Mouse (Mus musculus) midbrain, embryonic 15.5 days (tissue): ENCODE measurements around the gene Pim3. TPM values are rescaled to one million over a fixed set of nuclear protein-coding genes. Genes with fewer than 3 reads are reported as not detected.

Experiments used
- ATAC-seq: fragments of 200-750 bp; cut with Nextera tagmentation; replicated peaks from 2 replicates; pipeline ENCODE4 v1.8.0; 2017; ENCODE audit warnings: moderate TSS enrichment
- H3K27ac ChIP-seq: fragments of 300-500 bp; sonication (generic); 2 replicates; pipeline ENCODE4 v1.5.1; 2015; ENCODE audit warnings: mild to moderate bottlenecking, inconsistent platforms
- H3K27me3 ChIP-seq: fragments of 300-500 bp; sonication (generic); replicated peaks from 2 replicates; pipeline ENCODE4 v1.6.1; 2015; ENCODE audit warnings: inconsistent platforms
- H3K36me3 ChIP-seq: fragments of 300-500 bp; sonication (generic); replicated peaks from 2 replicates; pipeline ENCODE4 v1.6.1; 2015; ENCODE audit warnings: inconsistent platforms
- H3K4me1 ChIP-seq: fragments of 300-500 bp; sonication (generic); 2 replicates; pipeline ENCODE4 v1.6.1; 2015; ENCODE audit warnings: inconsistent platforms
- H3K4me2 ChIP-seq: fragments of 300-500 bp; sonication (generic); 2 replicates; pipeline ENCODE4 v1.6.1; 2015; ENCODE audit warnings: inconsistent platforms, mild to moderate bottlenecking, moderate library complexity
- H3K4me3 ChIP-seq: fragments of 300-500 bp; sonication (generic); 2 replicates; pipeline ENCODE4 v1.5.1; 2015; ENCODE audit warnings: mild to moderate bottlenecking, inconsistent platforms
- H3K9ac ChIP-seq: fragments of 300-500 bp; sonication (generic); 2 replicates; pipeline ENCODE4 v1.6.1; 2015; ENCODE audit warnings: mild to moderate bottlenecking, inconsistent platforms
- H3K9me3 ChIP-seq: fragments of 300-500 bp; sonication (generic); 2 replicates; pipeline ENCODE4 v1.6.1; 2016; ENCODE audit warnings: inconsistent platforms
- WGBS: fragments of 180-500 bp; shearing (Covaris S2); methylation state at CpG from one replicate; pipeline ENCODE4 v1.1.7; 2015; ENCODE audit warnings: mixed read lengths; 5-methylcytosine and 5-hydroxymethylcytosine counted together
- polyA plus RNA-seq: library from polyadenylated mRNA; unstranded; fragments of >200 nt; fragmentation: Nextera tagmentation; extraction: Ambion mirVana; gene quantifications from 2 replicates; pipeline ENCODE4 v1.2.1, GENCODE M21; 2015

The Pim3 gene
- polyA plus RNA-seq, 1 experiment from 2014 or later = 69.0 TPM

GRCm38 (mm10) chr15:88876155-88877020, 14.4 kb downstream of the Pim3 start:
- Histone ChIP-seq H3K4me2 (peak overlapping the region; percentile 20), H3K9me3 (no peaks in the 10 kb centered on the region), H3K27ac (no peak overlapping the region), H3K9ac (no peak overlapping the region), H3K36me3 (no peaks in the 10 kb centered on the region), H3K27me3 (no peaks in the 10 kb centered on the region; the same call in 1 of the 2 replicates), H3K4me1 (no peaks in the 10 kb centered on the region), H3K4me3 (no peak overlapping the region)
- WGBS = 8% methylated on average over 28 of the region's 28 CpGs
- ATAC-seq = no peak

- 85% methylated on average over 10 of the region's 10 CpGs for WGBS
- Histone ChIP-seq H3K36me3 (no peaks in the 10 kb centered on the region), H3K27ac (no peak overlapping the region), H3K4me1 (no peaks in the 10 kb centered on the region), H3K4me2 (no peak overlapping the region), H3K9ac (no peak overlapping the region), H3K27me3 (no peaks in the 10 kb centered on the region; the same call in 1 of the 2 replicates), H3K9me3 (no peaks in the 10 kb centered on the region), H3K4me3 (no peak overlapping the region)
- ATAC-seq = no peak
These were observed 15.0 kb downstream of the Pim3 start for GRCm38 (mm10) chr15:88877021-88877400.

DNA sequence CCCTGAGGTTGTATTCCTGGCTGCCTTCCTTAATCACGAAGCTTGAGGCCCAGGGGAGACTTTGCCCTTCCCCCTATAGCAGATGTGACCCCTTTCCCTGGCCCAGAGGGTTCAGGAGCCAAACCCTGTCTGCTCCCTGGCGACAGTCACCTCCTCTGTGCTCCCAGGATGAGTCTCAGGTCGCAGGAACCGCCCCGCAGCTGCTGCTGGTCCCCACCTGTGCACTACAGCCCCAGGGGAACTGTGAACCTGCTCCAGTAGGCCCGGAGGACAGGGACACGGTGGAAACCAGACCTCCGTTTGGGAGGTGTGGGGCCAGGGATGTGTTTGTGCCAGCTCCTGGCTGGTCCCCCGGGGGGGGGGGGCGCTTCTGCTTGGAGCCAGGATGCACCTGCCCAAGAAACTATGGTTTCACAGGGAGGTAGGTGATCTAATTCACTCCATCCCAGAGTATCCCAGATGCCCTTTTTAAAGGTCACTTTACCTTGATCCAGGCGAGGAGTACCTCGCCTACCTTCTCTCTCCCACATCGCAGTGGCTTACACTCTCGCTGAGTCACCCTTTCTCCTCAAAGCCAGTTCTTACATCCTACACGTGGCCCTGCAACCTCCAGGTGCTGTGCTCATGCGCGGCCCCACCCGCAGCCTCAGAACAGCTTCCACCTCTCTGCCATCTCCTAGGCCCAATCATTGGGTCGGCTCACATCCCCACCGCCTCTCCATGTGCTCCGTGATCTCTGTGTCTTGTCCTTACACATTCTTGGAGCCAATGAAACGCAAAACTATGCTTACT, 19.5 kb downstream of the Pim3 start:
- Histone ChIP-seq H3K4me2 (no peak overlapping the region), H3K4me3 (no peak overlapping the region), H3K27me3 (no peaks in the 10 kb centered on the region), H3K27ac (no peak overlapping the region), H3K9me3 (no peaks in the 10 kb centered on the region), H3K9ac (no peak overlapping the region), H3K4me1 (no peaks in the 10 kb centered on the region), H3K36me3 (no peaks in the 10 kb centered on the region)
- ATAC-seq = no peak
- WGBS = 64% methylated on average over 22 of the region's 22 CpGs

DNA sequence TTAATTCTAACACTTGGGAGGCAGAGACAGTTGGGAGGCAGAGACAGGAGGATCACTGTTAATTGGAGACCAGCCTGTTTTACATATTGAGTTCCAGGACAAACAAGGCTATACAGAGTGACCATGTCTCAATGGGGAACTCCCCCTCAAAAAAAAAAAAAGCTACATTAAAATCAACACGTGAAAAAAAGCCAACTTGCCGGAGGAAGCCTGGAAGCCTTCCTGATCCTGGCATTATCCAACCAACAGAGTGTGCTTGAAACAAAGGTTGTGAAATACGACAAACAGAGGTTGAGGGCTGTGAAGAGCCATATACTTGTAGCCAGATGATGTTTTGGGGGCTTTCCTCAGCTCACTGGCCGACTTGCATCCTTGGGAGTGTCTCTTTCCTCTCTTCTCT, 20.9 kb downstream of the Pim3 start:
- ATAC-seq = no peak
- Histone ChIP-seq H3K4me1 (no peaks in the 10 kb centered on the region), H3K9me3 (no peaks in the 10 kb centered on the region), H3K27ac (no peak overlapping the region), H3K27me3 (no peaks in the 10 kb centered on the region), H3K4me3 (no peak overlapping the region), H3K36me3 (no peaks in the 10 kb centered on the region), H3K9ac (no peak overlapping the region), H3K4me2 (no peak overlapping the region)
- 65% methylated on average over 4 of the region's 4 CpGs for WGBS

DNA sequence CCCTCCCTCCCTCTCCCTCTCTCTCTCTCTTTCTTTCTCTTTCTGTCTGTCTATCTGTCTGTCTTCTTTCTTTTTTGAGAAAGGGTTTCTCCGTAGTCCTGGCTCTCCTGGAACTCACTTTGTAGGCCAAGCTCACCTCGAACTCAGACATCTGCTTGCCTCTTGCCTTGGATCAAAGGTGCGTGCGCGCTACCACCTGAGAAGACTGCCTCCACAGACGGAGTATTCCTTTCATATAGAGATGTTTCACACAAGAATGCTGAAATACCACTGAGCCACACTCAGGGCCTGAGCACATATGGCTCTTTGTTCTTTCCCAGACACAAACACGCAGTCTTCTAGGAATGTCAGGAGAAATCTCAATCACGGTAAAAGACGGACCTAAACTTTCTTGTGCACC, 21.4 kb downstream of the Pim3 start:
- H3K4me2 ChIP-seq = no peak overlapping the region
- H3K27me3 ChIP-seq = no peaks in the 10 kb centered on the region
- H3K36me3 ChIP-seq = no peaks in the 10 kb centered on the region
- no peak overlapping the region for H3K27ac ChIP-seq
- no peak overlapping the region for H3K4me3 ChIP-seq
- no peaks in the 10 kb centered on the region for H3K4me1 ChIP-seq
- ATAC-seq = no peak
- no peaks in the 10 kb centered on the region for H3K9me3 ChIP-seq
- no peak overlapping the region for H3K9ac ChIP-seq
- WGBS = 85% methylated on average over 9 of the region's 9 CpGs

DNA sequence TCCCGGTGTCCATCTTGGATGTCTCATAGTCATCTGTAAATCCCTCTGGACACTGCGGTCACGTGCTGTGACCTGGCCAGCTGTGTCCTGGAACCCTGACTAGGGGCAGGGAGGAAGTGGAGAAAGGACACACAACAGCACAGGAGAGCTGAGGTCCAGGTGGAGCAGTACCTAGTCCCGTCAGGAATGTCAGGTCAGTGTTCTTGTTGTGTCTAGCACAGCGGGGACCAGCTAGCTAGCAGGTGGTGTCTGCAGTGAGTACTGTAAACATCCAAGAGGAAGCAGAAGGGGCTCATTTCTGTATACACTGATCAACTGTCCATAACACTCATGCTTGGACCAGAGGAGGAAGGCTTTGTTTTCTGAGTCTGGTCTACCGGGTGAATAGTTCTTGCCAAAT, 23.4 kb downstream of the Pim3 start:
- Histone ChIP-seq H3K9ac (no peak overlapping the region), H3K4me3 (no peak overlapping the region), H3K36me3 (no peaks in the 10 kb centered on the region), H3K9me3 (no peaks in the 10 kb centered on the region), H3K27ac (no peak overlapping the region), H3K27me3 (0 out of 2 replicates have a peak, but pooled peaks cover 5% of the 10 kb centered on the region), H3K4me2 (no peak overlapping the region), H3K4me1 (peaks cover 5% of the 10 kb centered on the region; the same call in 1 of the 2 replicates)
- 87% methylated on average over 6 of the region's 6 CpGs for WGBS
- no peak for ATAC-seq

DNA sequence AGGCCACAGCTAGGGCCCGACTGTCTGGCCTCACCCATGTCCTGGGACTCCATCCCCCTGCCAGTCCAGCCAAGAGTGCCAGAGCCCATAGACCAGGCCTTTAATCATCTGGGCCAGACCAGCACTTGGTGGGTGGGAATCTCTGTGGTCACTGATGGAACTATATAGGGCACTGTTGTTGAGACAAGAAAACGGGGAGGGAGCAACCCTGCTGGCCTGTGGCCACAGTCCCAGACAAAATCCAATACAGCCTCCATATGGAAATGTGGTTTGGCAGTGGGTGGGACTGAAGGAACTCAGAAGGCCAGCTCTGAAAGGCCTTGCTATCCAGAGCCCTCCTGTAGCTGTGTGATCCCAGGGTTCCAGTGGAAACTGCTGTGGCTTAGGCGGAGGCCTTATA, 27.0 kb downstream of the Pim3 start:
- Histone ChIP-seq H3K4me2 (no peak overlapping the region), H3K27me3 (0 out of 2 replicates have a peak, but pooled peaks cover 5% of the 10 kb centered on the region), H3K36me3 (no peaks in the 10 kb centered on the region), H3K9me3 (no peaks in the 10 kb centered on the region), H3K4me3 (no peak overlapping the region), H3K27ac (no peak overlapping the region), H3K4me1 (peaks cover 11% of the 10 kb centered on the region), H3K9ac (no peak overlapping the region)
- no peak for ATAC-seq
- 84% methylated on average over 3 of the region's 3 CpGs for WGBS

DNA sequence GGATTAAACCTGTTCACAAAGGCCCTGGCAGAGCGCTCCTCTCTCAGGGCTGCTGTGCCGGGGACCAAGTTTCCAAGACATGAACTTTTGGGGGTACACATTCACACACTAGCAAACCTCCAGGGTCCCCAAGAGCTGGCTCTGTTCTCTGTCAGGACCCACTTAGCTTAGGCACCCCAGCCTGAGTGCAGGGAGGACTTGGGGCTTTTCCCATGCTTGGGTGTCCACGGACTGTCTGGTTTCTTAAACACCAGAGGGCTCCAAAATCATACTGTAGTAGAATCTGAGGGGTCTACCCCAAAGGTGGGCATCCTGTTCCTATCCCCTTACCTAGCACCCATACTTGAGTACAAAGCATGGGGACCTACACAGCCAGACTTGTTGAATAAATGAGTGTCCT, 28.0 kb downstream of the Pim3 start:
- H3K27me3 ChIP-seq = 0 out of 2 replicates have a peak, but pooled peaks cover 5% of the 10 kb centered on the region
- H3K4me3 ChIP-seq = peak overlapping the region; percentile 51
- no peaks in the 10 kb centered on the region for H3K9me3 ChIP-seq
- peaks cover 11% of the 10 kb centered on the region for H3K4me1 ChIP-seq
- 67% methylated on average over 3 of the region's 3 CpGs for WGBS
- no peak overlapping the region for H3K27ac ChIP-seq
- H3K4me2 ChIP-seq = peak overlapping the region; percentile 96
- no peak for ATAC-seq
- no peaks in the 10 kb centered on the region for H3K36me3 ChIP-seq
- no peak overlapping the region for H3K9ac ChIP-seq

- no peaks in the 10 kb centered on the region for H3K36me3 ChIP-seq
- no peaks in the 10 kb centered on the region for H3K9me3 ChIP-seq
- ATAC-seq = peak; percentile 96
- peak overlapping the region; percentile 96 for H3K4me2 ChIP-seq
- WGBS = under 1% methylated on average over 40 of the region's 41 CpGs
- 0 out of 2 replicates have a peak, but pooled peaks cover 5% of the 10 kb centered on the region for H3K27me3 ChIP-seq
- H3K4me3 ChIP-seq = peak overlapping the region; percentile 51
- H3K4me1 ChIP-seq = peaks cover 11% of the 10 kb centered on the region
- peak overlapping the region; percentile 62 for H3K27ac ChIP-seq
- peak overlapping the region; percentile 57 for H3K9ac ChIP-seq
These were observed 29.0 kb downstream of the Pim3 start for GRCm38 (mm10) chr15:88890751-88891675.

GRCm38 (mm10) chr15:88891676-88892040, 29.7 kb downstream of the Pim3 start:
- Histone ChIP-seq H3K9ac (no peak overlapping the region), H3K36me3 (no peaks in the 10 kb centered on the region), H3K27ac (no peak overlapping the region), H3K4me3 (no peak overlapping the region), H3K9me3 (no peaks in the 10 kb centered on the region), H3K4me2 (peak overlapping the region; percentile 96; the same call in 1 of the 2 replicates), H3K4me1 (peaks cover 11% of the 10 kb centered on the region), H3K27me3 (0 out of 2 replicates have a peak, but pooled peaks cover 5% of the 10 kb centered on the region)
- peak; percentile 24 for ATAC-seq
- WGBS = 74% methylated on average over 8 of the region's 8 CpGs

- Histone ChIP-seq H3K27me3 (0 out of 2 replicates have a peak, but pooled peaks cover 5% of the 10 kb centered on the region), H3K4me1 (peaks cover 11% of the 10 kb centered on the region), H3K36me3 (no peaks in the 10 kb centered on the region), H3K4me2 (no peak overlapping the region), H3K9ac (no peak overlapping the region), H3K27ac (no peak overlapping the region), H3K4me3 (no peak overlapping the region), H3K9me3 (no peaks in the 10 kb centered on the region)
- ATAC-seq = no peak
- WGBS = 100% methylated on average over 1 of the region's 1 CpGs
These were observed 30.3 kb downstream of the Pim3 start for GRCm38 (mm10) chr15:88892252-88892651.
